Mouse (Mus musculus): ENCODE data around the gene Klk6. TPM values are rescaled to one million over a fixed set of nuclear protein-coding genes. Genes with fewer than 3 reads are reported as not detected.

The Klk6 gene
- not detected in 2 replicates for polyA plus RNA-seq (2012; rRNA removed)

DNA sequence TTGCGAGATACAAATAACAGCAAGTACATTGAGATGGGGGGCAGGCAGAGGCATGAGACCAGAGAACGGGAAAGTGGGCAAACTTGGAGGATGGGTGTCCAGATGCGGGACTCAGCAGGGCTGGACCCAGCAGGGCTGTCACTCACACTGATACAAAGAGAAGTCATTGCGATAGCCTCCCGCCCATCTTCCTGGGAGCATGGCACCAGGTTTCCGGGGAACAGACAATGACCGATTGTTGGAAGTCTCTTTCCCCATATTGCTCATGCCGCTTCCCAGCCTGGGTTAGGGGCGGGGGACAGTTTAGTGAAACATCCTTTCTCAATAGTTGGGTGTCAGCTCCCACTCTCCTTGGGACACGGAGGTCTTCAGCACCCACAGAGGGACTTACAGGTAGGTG, at the start of gene Klk6:
Gene Klk6, plus strand, starts transcription at position 301 of the 400 bp plus-strand sequence.

DNA sequence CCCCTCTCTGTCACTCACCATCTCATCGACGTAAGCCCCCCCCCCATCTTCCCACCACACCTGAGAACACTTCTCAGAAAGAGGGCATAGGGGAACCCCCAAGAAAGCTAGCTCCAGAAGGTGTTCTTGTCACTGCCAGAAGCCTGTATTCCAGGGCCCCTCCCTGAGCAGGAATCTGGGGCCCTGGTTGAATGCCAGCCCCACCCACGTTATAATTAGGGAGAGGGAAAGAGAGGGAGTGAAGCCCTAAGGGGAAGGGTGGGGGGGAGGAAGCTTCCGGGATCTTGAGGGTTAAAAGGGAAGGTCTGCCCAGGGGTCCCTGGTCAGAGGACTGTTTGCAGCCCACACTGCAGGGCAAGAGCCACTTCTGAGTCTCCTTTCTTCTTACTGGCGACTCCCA, 43.6 kb upstream of the Klk6 start, which contains the start of gene Klk10:
Gene Klk10, plus strand, starts transcription at position 290 of the 400 bp plus-strand sequence.

DNA sequence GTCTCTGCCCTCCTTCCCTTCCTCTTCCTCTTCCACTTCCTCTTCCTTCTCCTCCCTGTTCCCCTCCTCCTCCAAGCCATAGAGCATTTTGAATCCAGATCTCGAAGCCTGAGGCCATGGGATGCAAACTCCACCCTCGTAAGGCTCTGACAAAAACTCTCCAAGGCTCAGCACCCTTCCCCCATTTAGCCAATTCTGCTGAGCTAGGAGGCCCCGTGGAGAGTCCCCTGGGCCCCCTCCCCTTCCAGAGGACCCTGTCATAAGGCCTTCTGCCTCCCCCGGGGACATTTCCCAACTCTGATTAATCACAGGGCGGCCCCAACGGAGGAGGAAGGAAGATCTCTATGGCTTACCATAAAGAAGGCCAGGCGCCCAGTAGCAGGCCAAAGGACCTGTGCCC, 32.7 kb upstream of the Klk6 start, which contains the start of gene Klk9:
Gene Klk9, plus strand, starts transcription at position 301 of the 400 bp plus-strand sequence.

DNA sequence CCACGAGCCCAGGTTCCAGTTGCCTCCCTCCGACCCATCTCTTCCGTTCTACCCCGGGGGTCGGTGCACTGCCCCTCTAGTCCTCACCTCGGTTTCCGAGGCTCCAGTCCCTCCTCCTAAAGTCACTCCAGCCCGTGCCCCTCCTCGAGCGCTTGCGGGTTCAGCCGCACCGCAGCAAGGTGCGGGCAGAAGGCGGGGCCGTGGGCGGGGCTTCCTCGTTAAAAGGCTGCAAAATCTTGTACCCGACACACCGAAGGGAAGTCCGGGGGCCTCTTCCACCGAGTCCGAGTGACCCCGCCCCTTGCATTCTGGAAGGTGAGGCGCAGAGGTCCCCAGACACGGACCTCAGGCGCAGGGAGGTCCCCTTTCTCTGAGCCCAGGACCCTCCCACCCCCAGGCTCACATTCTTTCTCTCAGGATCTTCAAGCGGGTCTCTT, 26.9 kb upstream of the Klk6 start, which contains the start of gene Klk8:
Gene Klk8, plus strand, starts transcription at position 245 of the 437 bp plus-strand sequence.

DNA sequence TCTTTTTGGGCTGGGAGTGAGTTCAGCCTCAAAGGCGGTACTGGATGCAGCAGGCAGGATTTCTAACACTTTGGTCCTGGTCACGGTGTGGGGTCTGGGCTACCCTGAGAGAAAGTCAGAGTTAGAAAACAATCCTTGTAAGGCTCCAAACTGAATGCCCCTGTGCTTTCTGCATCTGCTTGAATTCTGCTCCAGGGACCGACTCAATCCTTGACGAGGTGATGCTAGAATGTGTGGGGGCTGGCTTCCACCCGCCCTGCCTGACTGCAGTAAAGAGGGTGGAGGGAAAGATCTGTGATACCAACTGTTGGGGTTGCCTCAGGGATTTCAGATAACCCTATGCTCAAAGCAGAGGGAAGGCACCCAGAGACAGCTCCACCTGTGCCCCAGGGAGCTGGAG, 13.3 kb upstream of the Klk6 start, which contains the start of gene Klk7:
Gene Klk7, plus strand, starts transcription at position 301 of the 400 bp plus-strand sequence.

DNA sequence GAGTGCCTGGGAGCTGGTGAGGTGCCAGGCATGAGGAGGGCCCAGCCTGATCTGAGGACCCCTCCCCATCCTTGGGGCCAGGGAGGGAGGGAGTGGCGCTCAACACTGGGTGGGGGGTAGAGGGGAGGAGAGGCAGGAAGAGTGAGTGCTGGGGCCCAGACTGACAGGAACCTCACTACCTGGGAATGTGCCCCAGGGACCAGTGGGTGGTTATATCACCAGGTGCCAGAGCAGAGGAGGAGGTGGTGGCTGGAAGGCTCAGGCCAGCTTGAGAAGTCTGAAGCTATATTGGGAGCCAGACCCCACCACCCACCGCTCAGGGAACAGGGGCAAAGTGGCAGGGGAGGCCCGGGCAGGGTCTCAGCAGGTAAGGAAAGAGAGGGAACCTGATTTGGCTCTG, 17.4 kb downstream of the Klk6 start, which contains the start of gene Klk5:
Gene Klk5, plus strand, starts transcription at position 271 of the 400 bp plus-strand sequence.

DNA sequence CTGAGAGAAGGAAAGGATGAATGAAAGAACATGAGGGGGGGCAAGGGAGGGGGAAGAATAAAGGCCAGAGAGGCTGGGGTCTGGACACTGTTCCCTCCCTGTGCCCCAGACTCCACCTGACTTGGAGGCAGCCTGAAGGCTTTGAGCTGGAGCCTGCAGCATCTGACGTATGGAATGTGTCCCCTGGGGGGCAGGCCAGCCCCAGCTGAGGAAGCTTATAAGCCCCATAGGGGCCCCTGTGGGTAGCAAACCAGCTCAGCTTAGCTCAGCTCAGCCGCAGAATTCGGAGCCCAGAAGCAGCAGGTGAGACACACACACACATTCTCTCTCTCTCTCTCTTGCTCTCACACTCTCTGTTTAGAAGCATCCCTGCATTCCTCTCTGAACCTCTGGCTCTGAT, 56.6 kb downstream of the Klk6 start, which contains the start of gene Klk4:
Gene Klk4, plus strand, starts transcription at position 249 of the 400 bp plus-strand sequence.

Other genes starting within 250 kb of the Klk6 start
- 8.7 and 9.2 TPM in 2 replicates for gene Zfp719, start 244.9 kb upstream of the Klk6 start, polyA plus RNA-seq (2012; rRNA removed)
- gene Zfp819, start 217.3 kb upstream of the Klk6 start, polyA plus RNA-seq (2012; rRNA removed), result 0.27 and 0.33 TPM in 2 replicates
- gene Ceacam18, start 189.8 kb upstream of the Klk6 start, polyA plus RNA-seq (2012; rRNA removed), result 0.03 and 0.08 TPM in 2 replicates
- 0.16 and 0.19 TPM in 2 replicates for gene Siglece, start 164.3 kb upstream of the Klk6 start, polyA plus RNA-seq (2012; rRNA removed)
- gene Ctu1, start 152.5 kb upstream of the Klk6 start, polyA plus RNA-seq (2012; rRNA removed), result 26.2 and 27.5 TPM in 2 replicates
- gene Klk14, start 134.1 kb upstream of the Klk6 start, polyA plus RNA-seq (2012; rRNA removed), result 0.08 TPM in 1 of 2 replicates, not detected in the other
- gene Klk13, start 111.9 kb upstream of the Klk6 start, polyA plus RNA-seq (2012; rRNA removed), result 0.07 and 0.16 TPM in 2 replicates
- not detected in 2 replicates for gene Klk12, start 55.6 kb upstream of the Klk6 start, polyA plus RNA-seq (2012; rRNA removed)
- gene Klk11, start 49.9 kb upstream of the Klk6 start, polyA plus RNA-seq (2012; rRNA removed), result 0.73 TPM in 1 of 2 replicates, not detected in the other
- gene Klk10, start 43.5 kb upstream of the Klk6 start, polyA plus RNA-seq (2012; rRNA removed), result 0.07 and 0.28 TPM in 2 replicates
- not detected in 2 replicates for gene Klk9, start 32.6 kb upstream of the Klk6 start, polyA plus RNA-seq (2012; rRNA removed)
- 10.5 and 12.3 TPM in 2 replicates for gene Klk8, start 26.9 kb upstream of the Klk6 start, polyA plus RNA-seq (2012; rRNA removed)
- 0.21 and 0.25 TPM in 2 replicates for gene Klk7, start 13.2 kb upstream of the Klk6 start, polyA plus RNA-seq (2012; rRNA removed)
- gene Klk5, start 17.5 kb downstream of the Klk6 start, polyA plus RNA-seq (2012; rRNA removed), result not detected in 2 replicates
- 0.18 and 0.59 TPM in 2 replicates for gene Klk4, start 56.7 kb downstream of the Klk6 start, polyA plus RNA-seq (2012; rRNA removed)
- gene Klk15, start 109.2 kb downstream of the Klk6 start, polyA plus RNA-seq (2012; rRNA removed), result not detected in 2 replicates
- not detected in 2 replicates for gene Klk1b8, start 126.2 kb downstream of the Klk6 start, polyA plus RNA-seq (2012; rRNA removed)
- gene Klk1b1, start 142.3 kb downstream of the Klk6 start, polyA plus RNA-seq (2012; rRNA removed), result not detected in 2 replicates
- not detected in 2 replicates for gene Klk1b9, start 151.6 kb downstream of the Klk6 start, polyA plus RNA-seq (2012; rRNA removed)
- gene Klk1b11, start 171.4 kb downstream of the Klk6 start, polyA plus RNA-seq (2012; rRNA removed), result not detected in 2 replicates
- gene Klk1b26, start 187.7 kb downstream of the Klk6 start, polyA plus RNA-seq (2012; rRNA removed), result 0.08 TPM in 1 of 2 replicates, not detected in the other
- 0.07 TPM in 1 of 2 replicates, not detected in the other for gene Klk1b27, start 227.8 kb downstream of the Klk6 start, polyA plus RNA-seq (2012; rRNA removed)